Mouse (Mus musculus) kidney, postnatal 36 days (tissue): ENCODE measurements at regions not wholly inside any gene's neighbourhood (a gene's known extent, or its start where the extent isn't known, plus 50 kb on each side); places are given as distances from the start of the nearest gene placed in this dataset.

ENCODE experiments used
- DNase-seq, 2 experiments: peaks; one replicate each; pipeline ENCODE4 v3.0.0; 2021 to 2022; ENCODE audit warnings: mixed read lengths in 2 of 2

- peak; percentile 18 to 46 for DNase-seq
Observed at GRCm38 (mm10) chr5:91198620-91199019, 59.2 kb downstream of the Areg start.

GRCm38 (mm10) chr5:91200448-91200847 is 61.0 kb downstream of the Areg start:
- DNase-seq = peak; percentile 7 to 23

- peak; percentile 40 to 72 for DNase-seq
Observed at GRCm38 (mm10) chr5:91204225-91205005, 65.0 kb downstream of the Areg start.

- no peak for DNase-seq
Observed at GRCm38 (mm10) chr5:91205350-91205880, 66.0 kb downstream of the Areg start.

DNA sequence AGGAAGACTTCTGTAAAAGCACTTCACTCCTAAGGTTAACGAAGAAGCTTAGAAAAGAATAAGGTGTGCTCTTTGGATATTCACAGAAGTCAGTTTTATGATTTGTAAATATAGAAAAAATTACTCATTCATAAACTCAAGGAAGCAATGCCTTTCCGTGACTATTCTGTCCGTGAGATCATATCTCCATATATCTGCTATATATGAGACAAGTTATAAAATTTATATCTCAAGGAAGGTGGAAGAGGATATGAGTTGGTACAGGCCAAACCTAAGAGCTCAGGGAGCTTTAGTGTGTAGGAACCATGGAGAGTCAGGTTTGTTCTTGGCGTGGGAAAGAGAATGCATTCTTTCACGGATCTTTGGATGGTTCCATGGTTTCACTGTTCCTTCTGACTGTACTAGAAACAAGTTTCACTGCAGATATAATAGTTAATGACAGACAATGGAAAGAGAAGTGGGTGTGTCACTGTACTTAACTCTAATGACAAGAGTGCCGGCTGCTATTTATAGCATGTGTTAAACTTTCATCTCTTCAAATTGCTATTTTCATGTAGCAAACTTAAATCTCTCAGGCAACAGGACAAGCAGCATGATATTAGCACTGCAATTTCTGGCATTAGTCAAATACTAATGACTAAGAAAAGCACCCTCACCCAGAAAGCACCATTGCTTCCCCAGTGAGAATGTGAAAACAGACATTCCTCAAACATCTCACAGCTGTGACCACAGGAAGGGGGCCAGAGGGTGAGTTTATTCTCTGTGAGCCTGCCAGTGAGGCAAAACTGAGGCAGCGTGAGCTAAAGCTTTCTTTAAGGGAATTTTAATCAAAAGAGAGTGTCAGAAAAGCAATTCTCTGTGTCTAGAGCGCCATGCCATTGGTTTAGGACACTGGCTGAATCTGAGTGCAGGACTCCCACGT is 67.4 kb downstream of the Areg start:
- no peak for DNase-seq

DNA sequence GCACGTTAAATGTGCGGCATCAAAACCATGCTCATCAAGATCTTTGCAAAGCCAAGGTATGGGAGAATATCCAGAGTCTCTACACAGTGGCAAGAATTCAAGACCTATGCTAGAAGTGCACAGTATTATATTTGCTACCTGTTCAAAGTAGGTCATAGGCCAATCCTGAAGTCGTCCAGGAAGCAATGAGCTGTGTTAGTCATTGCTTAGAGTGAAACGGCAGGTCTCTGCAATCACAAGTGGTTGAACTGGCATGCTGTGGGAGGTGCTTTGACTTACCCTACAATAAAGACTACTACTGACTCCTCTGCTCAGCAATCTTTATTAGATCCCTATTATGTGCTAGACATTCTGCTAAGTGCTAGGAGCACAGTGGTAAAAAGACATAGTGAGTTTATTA is 80.8 kb downstream of the Areg start:
- DNase-seq = no peak

GRCm38 (mm10) chr5:91241656-91242055 is 102.3 kb downstream of the Areg start:
- DNase-seq = no peak

GRCm38 (mm10) chr5:91247444-91247843 is 108.0 kb downstream of the Areg start:
- DNase-seq = no peak

GRCm38 (mm10) chr5:91261895-91262294 is 122.5 kb downstream of the Areg start:
- DNase-seq = no peak

DNA sequence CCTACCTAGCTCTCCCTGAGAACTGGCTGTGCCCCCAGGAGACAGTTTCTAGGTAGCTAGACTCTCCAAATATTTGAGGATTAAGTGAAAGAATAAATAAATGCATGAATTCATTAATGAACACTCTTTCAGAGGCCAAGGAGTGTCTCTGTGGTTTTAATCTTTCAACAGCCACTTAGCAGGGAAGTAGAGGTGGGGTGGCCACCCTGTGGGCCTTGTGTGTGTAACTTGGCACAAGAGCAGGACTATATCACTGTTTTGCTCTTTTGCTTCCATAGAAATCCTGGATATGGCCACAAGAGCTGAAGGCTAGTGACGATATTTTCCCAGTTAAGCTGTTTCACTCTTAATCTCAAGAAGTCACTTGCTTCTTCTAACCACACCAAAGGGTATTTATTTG is 123.1 kb downstream of the Areg start:
- no peak for DNase-seq

- peak; percentile 20 to 49 for DNase-seq
Observed at GRCm38 (mm10) chr5:91270747-91271146, 131.3 kb downstream of the Areg start.

DNA sequence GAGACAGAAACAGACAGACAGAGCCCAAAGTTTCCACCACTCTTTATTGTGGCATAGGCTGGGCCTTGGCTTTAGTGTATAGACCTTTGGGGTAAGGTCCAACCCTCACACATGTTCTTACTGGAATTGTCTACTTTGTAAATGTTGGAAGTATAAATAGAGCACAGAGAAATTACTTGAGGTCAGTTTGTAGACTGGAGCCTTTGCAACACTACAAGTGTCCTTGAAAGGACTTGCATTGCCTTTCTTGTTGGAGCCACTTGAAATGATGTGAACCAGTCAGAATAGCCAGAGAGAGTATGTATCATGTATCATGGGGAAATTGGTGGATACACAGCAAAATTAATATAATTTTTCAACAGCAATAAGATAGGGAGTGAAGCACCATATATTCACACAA is 131.4 kb downstream of the Btc start:
- DNase-seq = no peak

DNA sequence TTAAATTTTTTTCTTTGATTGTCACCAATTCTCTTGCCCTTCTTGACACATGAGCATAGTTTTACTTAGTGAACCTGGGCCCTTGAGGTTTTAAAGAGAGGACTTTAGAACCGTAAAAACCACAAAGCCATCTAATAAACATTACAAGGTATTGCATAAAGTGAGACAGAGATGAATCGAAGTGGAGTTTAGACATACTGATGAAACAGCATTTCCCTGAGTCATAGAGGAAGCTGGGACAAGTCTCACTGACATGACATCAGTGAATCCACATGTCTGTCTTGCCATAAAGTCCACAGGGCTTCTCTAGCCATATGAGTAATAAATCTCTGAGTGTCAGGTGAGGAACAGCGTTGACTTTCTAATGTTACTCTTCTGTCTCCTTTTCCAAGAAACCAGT is 128.4 kb downstream of the Btc start:
- no peak for DNase-seq

- no peak for DNase-seq
Observed at GRCm38 (mm10) chr5:91278466-91278865, 124.3 kb downstream of the Btc start.

DNA sequence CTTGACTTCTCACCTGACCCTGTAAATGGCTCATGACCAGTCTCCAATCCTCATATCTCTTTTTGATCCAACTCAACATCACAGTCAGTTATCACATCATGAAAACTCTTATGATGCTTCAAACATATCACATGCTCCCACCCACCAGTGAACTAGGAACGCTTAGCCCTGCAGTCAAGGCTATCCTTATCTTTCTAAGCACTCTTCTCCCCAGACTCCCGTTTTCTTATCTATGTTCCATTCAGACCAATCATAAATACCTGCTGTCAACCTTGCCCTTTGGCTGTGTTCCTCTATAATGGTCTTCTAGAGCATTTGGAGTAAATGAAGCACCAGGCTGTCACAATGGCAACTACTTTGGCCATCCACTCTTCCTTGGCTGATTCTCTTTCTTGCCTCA is 123.3 kb downstream of the Btc start:
- no peak for DNase-seq

- DNase-seq = peak; percentile 9 to 13
Observed at GRCm38 (mm10) chr5:91282969-91283368, 119.8 kb downstream of the Btc start.

GRCm38 (mm10) chr5:91293073-91293472 is 109.7 kb downstream of the Btc start:
- DNase-seq = peak; percentile 64 to 86

- DNase-seq = peak; percentile 29 to 42
Observed at GRCm38 (mm10) chr5:91294957-91295356, 107.8 kb downstream of the Btc start.

- DNase-seq = no peak
Observed at GRCm38 (mm10) chr5:91297068-91297467, 105.7 kb downstream of the Btc start.

DNA sequence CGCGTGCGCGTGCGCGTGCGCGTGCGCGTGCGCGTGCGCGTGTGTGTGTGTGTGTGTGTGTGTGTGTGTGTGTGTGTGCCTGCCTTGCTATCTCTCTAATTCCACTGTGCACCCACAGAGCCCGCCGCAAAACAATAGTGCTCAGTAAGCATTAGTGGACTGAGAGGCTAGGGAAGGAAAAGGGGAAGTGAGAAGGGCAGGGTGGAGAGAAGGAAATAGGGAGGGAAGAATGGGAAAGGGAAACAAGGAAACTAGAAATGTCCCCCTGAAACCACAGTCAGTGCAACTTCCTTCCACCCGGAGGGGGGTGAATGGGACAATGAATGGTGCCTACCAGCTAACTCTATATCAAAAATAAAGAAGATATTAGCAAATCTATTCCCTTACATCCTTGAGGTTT is 100.7 kb downstream of the Btc start:
- DNase-seq = no peak

DNA sequence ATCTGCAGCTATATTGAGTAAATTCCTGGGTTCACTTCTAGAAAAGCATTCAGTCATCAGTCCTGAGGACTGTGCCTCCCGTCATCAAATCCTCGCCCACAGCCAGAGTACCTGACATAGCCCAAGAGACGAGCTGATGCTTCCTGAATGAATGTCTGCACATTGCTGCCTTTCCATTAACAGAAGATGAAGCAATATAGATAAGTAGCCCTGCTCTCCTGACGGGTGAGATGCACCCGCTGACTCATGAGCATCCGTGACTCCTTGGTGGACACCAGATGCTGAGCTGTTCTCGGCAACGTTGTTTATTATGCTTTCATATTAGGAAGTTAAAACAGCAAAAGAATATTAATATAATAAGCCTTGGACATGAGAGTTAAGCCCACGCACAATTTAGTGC is 99.9 kb downstream of the Btc start:
- DNase-seq = no peak

GRCm38 (mm10) chr5:91303702-91304101 is 99.1 kb downstream of the Btc start:
- DNase-seq = no peak

GRCm38 (mm10) chr5:91307031-91307430 is 95.8 kb downstream of the Btc start:
- no peak for DNase-seq
